Comparison of ENCODE assay signal across 8 mouse cellular contexts in the genomic region with DNA sequence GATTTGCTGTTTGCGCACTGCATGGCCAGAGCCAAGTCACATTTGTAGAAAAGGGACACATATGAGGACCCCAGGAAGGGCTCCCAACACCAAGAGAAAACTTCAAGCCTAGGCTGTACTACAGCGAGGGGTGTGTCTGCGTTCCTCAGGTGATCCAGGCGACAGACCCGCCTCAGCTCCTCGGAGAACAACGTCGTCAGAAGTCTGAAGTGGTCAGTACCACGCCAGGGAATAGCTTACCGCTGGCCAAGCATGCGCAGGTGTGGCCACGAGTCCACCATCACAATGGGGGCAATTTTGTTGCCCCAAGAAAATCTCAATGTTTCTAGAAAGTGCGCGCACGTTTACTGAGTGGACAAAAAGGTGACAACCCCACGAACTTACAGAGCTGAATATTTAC. TPM values are rescaled to one million over a fixed set of nuclear protein-coding genes. Genes with fewer than 3 reads are reported as not detected.
DNase-seq lines count a peak whose midpoint lies in the region; ATAC-seq and TF ChIP-seq lines count a peak whose summit lies in the region.

No protein-coding gene starts in this region.

- DNase-seq in heart, embryonic 10.5 days (ENCODE audit: low spot score) = no peak
- no peak for DNase-seq in heart, postnatal 25 days (ENCODE audit: low spot score)
- DNase-seq in forebrain, embryonic 11.5 days (ENCODE audit: low spot score) = no peak
- peak; percentile 36 for DNase-seq in kidney, postnatal 0 days (ENCODE audit: low spot score)
- peak; percentile 64 to 81 for DNase-seq in lung, postnatal 4 days
- no peak for DNase-seq in urinary bladder, adult 18-20 months (ENCODE audit: low spot score in 2 of 2)
- no peak for DNase-seq in urinary bladder, postnatal 14 days (ENCODE audit: low spot score)
- no peak for DNase-seq in right cerebral cortex, postnatal 4 days

- peak overlapping the region; percentile 97 for H3K27ac ChIP-seq in heart, embryonic 10.5 days
- H3K27ac ChIP-seq in forebrain, embryonic 11.5 days (ENCODE audit: low read depth, low read length) = no peak overlapping the region
- H3K27ac ChIP-seq in kidney, postnatal 0 days = peak overlapping the region; percentile 100

- 9% methylated on average over 16 of the region's 16 CpGs for WGBS in heart, embryonic 10.5 days
- WGBS in forebrain, embryonic 11.5 days = 8% methylated on average over 16 of the region's 16 CpGs
- WGBS in kidney, postnatal 0 days = 3% methylated on average over 16 of the region's 16 CpGs

- peaks cover 36% of the 10 kb centered on the region for H3K36me3 ChIP-seq in heart, embryonic 10.5 days
- peaks cover 14% of the 10 kb centered on the region for H3K36me3 ChIP-seq in forebrain, embryonic 11.5 days (ENCODE audit: control insufficient read depth, insufficient read depth, low read length)
- H3K36me3 ChIP-seq in kidney, postnatal 0 days (ENCODE audit: insufficient read depth, low read length) = peaks cover 22% of the 10 kb centered on the region

- peak overlapping the region; percentile 98 for H3K9ac ChIP-seq in forebrain, embryonic 11.5 days (ENCODE audit: low read length)
- H3K9ac ChIP-seq in kidney, postnatal 0 days (ENCODE audit: low read depth, low read length) = peak overlapping the region; percentile 100

- H3K27me3 ChIP-seq in heart, embryonic 10.5 days (ENCODE audit: insufficient read depth, poor library complexity, severe bottlenecking) = no peaks in the 10 kb centered on the region
- H3K27me3 ChIP-seq in forebrain, embryonic 11.5 days (ENCODE audit: control insufficient read depth, insufficient read depth, low read length) = no peaks in the 10 kb centered on the region
- H3K27me3 ChIP-seq in kidney, postnatal 0 days (ENCODE audit: insufficient read depth, low read length) = no peaks in the 10 kb centered on the region

- no peak for ATAC-seq in forebrain, embryonic 11.5 days (replicated peaks; ENCODE audit: low FRiP score)
- no peak for ATAC-seq in kidney, postnatal 0 days (replicated peaks; ENCODE audit: low FRiP score, low read depth)

- intact Hi-C loops in heart, postnatal 25 days (cut with DNase I) = loop anchor here (10.0 kb wide), 1 partner anchor 846 kb away; a partner anchor contains a TSS

- TF ChIP-seq CTCF in kidney, postnatal 0 days (IDR thresholded peaks at IDR 0.05; ENCODE audit: low read depth) = no peak

- H3K4me1 ChIP-seq in heart, embryonic 10.5 days = peaks cover 64% of the 10 kb centered on the region
- peaks cover 29% of the 10 kb centered on the region for H3K4me1 ChIP-seq in forebrain, embryonic 11.5 days (replicated peaks; ENCODE audit: control insufficient read depth, insufficient read depth, low read length)
- peaks cover 33% of the 10 kb centered on the region for H3K4me1 ChIP-seq in kidney, postnatal 0 days (replicated peaks; ENCODE audit: insufficient read depth, low read length)

- H3K4me3 ChIP-seq in heart, embryonic 10.5 days = peak overlapping the region; percentile 89
- H3K4me3 ChIP-seq in forebrain, embryonic 11.5 days (ENCODE audit: low read depth, low read length) = peak overlapping the region; percentile 99
- H3K4me3 ChIP-seq in kidney, postnatal 0 days (replicated peaks; ENCODE audit: low read depth, low read length) = peak overlapping the region; percentile 96

- H3K4me2 ChIP-seq in forebrain, embryonic 11.5 days (ENCODE audit: low read depth, low read length, severe bottlenecking) = peak overlapping the region; percentile 94
- H3K4me2 ChIP-seq in kidney, postnatal 0 days (ENCODE audit: low read length) = peak overlapping the region; percentile 55

- H3K9me3 ChIP-seq in heart, embryonic 10.5 days = no peaks in the 10 kb centered on the region
- no peaks in the 10 kb centered on the region for H3K9me3 ChIP-seq in forebrain, embryonic 11.5 days (ENCODE audit: control insufficient read depth, low read length)
- no peaks in the 10 kb centered on the region for H3K9me3 ChIP-seq in kidney, postnatal 0 days (replicated peaks; ENCODE audit: low read length)

RNA-seq across cellular contexts. Expression of a gene that starts 1.1 kb away (rescaled TPM):
- polyA plus RNA-seq in heart, embryonic 10.5 days (2016; fragmentation: Nextera tagmentation; extraction: Ambion mirVana) = 258 and 316 TPM in 2 replicates
- 100 to 1,000 TPM; 153 to 165 TPM for total RNA-seq in heart, postnatal 25 days (2021)
- 454 and 526 TPM in 2 replicates for polyA plus RNA-seq in forebrain, embryonic 11.5 days (2014; fragmentation: Nextera tagmentation; extraction: Ambion mirVana)
- polyA plus RNA-seq in kidney, postnatal 0 days (2015; fragmentation: Nextera tagmentation; extraction: Ambion mirVana) = 377 and 412 TPM in 2 replicates

RNA-seq across cellular contexts. Expression of a gene that starts 11.5 kb away (rescaled TPM):
- 28.5 and 29.7 TPM in 2 replicates for polyA plus RNA-seq in heart, embryonic 10.5 days (2016; fragmentation: Nextera tagmentation; extraction: Ambion mirVana)
- 10 to 100 TPM; 16.0 to 16.6 TPM for total RNA-seq in heart, postnatal 25 days (2021)
- polyA plus RNA-seq in forebrain, embryonic 11.5 days (2014; fragmentation: Nextera tagmentation; extraction: Ambion mirVana) = 31.6 and 32.1 TPM in 2 replicates
- polyA plus RNA-seq in kidney, postnatal 0 days (2015; fragmentation: Nextera tagmentation; extraction: Ambion mirVana) = 34.0 and 36.4 TPM in 2 replicates

RNA-seq across cellular contexts. Expression of a gene that starts 19.6 kb away (rescaled TPM):
- polyA plus RNA-seq in heart, embryonic 10.5 days (2016; fragmentation: Nextera tagmentation; extraction: Ambion mirVana) = 56.9 and 67.3 TPM in 2 replicates
- 10 to 100 TPM; 44.3 to 47.0 TPM for total RNA-seq in heart, postnatal 25 days (2021)
- 67.6 and 69.9 TPM in 2 replicates for polyA plus RNA-seq in forebrain, embryonic 11.5 days (2014; fragmentation: Nextera tagmentation; extraction: Ambion mirVana)
- 78.0 and 87.0 TPM in 2 replicates for polyA plus RNA-seq in kidney, postnatal 0 days (2015; fragmentation: Nextera tagmentation; extraction: Ambion mirVana)

RNA-seq across cellular contexts. Expression of a gene that starts 19.7 kb away (rescaled TPM):
- 102 and 103 TPM in 2 replicates for polyA plus RNA-seq in heart, embryonic 10.5 days (2016; fragmentation: Nextera tagmentation; extraction: Ambion mirVana)
- 10 to 100 TPM; 61.8 to 75.9 TPM for total RNA-seq in heart, postnatal 25 days (2021)
- polyA plus RNA-seq in forebrain, embryonic 11.5 days (2014; fragmentation: Nextera tagmentation; extraction: Ambion mirVana) = 79.9 and 83.0 TPM in 2 replicates
- 108 and 111 TPM in 2 replicates for polyA plus RNA-seq in kidney, postnatal 0 days (2015; fragmentation: Nextera tagmentation; extraction: Ambion mirVana)

RNA-seq across cellular contexts. Expression of a gene that starts 24.0 kb away (rescaled TPM):
- 90.5 and 95.6 TPM in 2 replicates for polyA plus RNA-seq in heart, embryonic 10.5 days (2016; fragmentation: Nextera tagmentation; extraction: Ambion mirVana)
- 10 to 100 TPM; 66.7 to 73.9 TPM for total RNA-seq in heart, postnatal 25 days (2021)
- polyA plus RNA-seq in forebrain, embryonic 11.5 days (2014; fragmentation: Nextera tagmentation; extraction: Ambion mirVana) = 135 and 139 TPM in 2 replicates
- polyA plus RNA-seq in kidney, postnatal 0 days (2015; fragmentation: Nextera tagmentation; extraction: Ambion mirVana) = 91.4 and 97.8 TPM in 2 replicates

Comparison
In these comparisons a context has a peak if more than half of its experiments do, and no peak if none do; other contexts are left out.
1. DNase-seq: peak in kidney, postnatal 0 days (single experiment) and lung, postnatal 4 days (2 of 2); none in heart, embryonic 10.5 days (single experiment), heart, postnatal 25 days (single experiment), forebrain, embryonic 11.5 days (single experiment), urinary bladder, adult 18-20 months (0 of 2), urinary bladder, postnatal 14 days (single experiment) and right cerebral cortex, postnatal 4 days (single experiment).
2. Peak in every context shown above with its lines, with median percentiles within 50 percentile points of each other: H3K4me3 ChIP-seq.